In the genomic region with DNA sequence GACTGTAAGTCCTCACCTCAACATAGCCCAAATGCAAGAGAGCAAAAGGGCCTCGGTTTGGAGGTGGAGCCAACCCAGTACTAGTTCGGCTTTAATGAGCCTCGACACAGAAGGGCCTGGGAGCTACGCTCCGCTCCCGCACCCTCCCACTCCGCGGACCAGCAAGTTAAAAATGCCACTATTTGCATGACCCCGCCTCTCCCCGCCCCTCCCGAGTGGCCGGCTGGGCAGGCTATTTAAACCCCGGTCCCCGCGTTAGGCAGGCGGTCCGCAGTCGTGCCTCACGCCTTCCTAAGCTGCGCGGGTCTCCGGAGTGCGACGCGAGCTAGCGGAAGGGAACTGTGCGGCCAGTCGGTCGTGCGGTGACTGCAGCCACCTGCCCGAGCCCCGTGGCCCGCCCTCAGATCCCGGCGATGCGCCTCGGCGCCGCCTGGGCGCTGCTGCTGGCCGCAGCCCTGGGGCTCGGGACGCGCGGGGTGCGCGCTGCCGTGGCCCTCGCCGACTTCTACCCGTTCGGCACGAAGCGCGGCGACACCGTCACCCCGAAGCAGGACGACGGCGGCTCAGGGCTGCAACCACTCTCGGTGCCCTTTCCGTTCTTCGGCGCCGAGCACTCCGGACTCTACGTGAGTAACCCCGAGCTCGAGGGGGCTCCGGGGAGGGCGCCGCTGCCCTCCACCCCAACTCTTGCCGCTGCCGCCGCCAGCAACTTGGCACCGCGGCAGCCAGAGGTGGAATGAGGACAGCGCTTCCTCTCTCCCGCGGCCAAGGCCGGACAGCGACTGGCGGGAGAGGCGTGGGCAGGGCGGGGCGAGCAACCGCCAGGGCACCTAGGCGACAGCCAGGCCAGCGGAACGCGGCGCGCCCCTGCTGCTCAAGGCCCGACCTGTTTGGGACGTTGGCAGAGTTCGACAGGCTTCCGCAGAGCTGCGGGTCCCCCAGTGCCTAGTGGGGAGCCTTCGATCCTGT, we compare ENCODE assay signal across 8 mouse cellular contexts. TPM values are rescaled to one million over a fixed set of nuclear protein-coding genes. Genes with fewer than 3 reads are reported as not detected.
DNase-seq lines count a peak whose midpoint lies in the region; ATAC-seq and TF ChIP-seq lines count a peak whose summit lies in the region.

A gene (plus strand): TSS at position 266 of the 969 bp plus-strand sequence.

- H3K36me3 ChIP-seq in hindbrain, embryonic 15.5 days, result no peaks in the 10 kb centered on the region

- peak within 1 kb of the TSS; percentile 99 for H3K4me2 ChIP-seq in hindbrain, embryonic 15.5 days

- H3K27me3 ChIP-seq in hindbrain, embryonic 15.5 days, result peaks cover 23% of the 10 kb centered on the region

- peak within 1 kb of the TSS; percentile 59 for H3K9ac ChIP-seq in hindbrain, embryonic 15.5 days

- intact Hi-C loops in gastrocnemius, adult 2 months (cut with DNase I), result loop anchor here (5.0 kb wide), 2 partner anchors 106 to 281 kb away; a partner anchor contains a TSS

- under 1% methylated on average over 100 of the region's 100 CpGs for WGBS in hindbrain, embryonic 15.5 days

- ATAC-seq in hindbrain, embryonic 15.5 days (ENCODE audit: low FRiP score, low read depth), result peak; percentile 90

- H3K27ac ChIP-seq in gastrocnemius, adult 2 months, result peak within 1 kb of the TSS; percentile 94
- 0 out of 2 replicates have a peak within 1 kb of the TSS, but pooled peaks have one; percentile 38 for H3K27ac ChIP-seq in hindbrain, embryonic 15.5 days (replicated peaks)

- no peak; the same call in 1 of the 2 replicates for TF ChIP-seq CTCF in gastrocnemius, adult 2 months (IDR thresholded peaks at IDR 0.05)

- peak; percentile 94 to 98 for DNase-seq in adrenal gland, adult (ENCODE audit: inconsistent age in 2 of 2, low spot score in 1 of 2)
- peak; percentile 59 to 76 for DNase-seq in cerebellum, postnatal 4 days (ENCODE audit: low spot score in 2 of 2)
- peak; percentile 96 for DNase-seq in gastrocnemius, adult 2 months
- DNase-seq in layer of hippocampus, postnatal 36 days, result peak; percentile 63 to 76
- DNase-seq in lung, postnatal 14 days, result peak; percentile 93
- DNase-seq in retina, adult 2 months (ENCODE audit: low read depth, low spot score), result peak; percentile 36
- peak; percentile 85 for DNase-seq in urinary bladder, postnatal 25 days (ENCODE audit: low spot score)

- no peaks in the 10 kb centered on the region for H3K9me3 ChIP-seq in hindbrain, embryonic 15.5 days

- peaks cover 17% of the 10 kb centered on the region for H3K4me1 ChIP-seq in hindbrain, embryonic 15.5 days (replicated peaks)

- peak within 1 kb of the TSS; percentile 90 for H3K4me3 ChIP-seq in gastrocnemius, adult 2 months
- H3K4me3 ChIP-seq in hindbrain, embryonic 15.5 days, result peak within 1 kb of the TSS; percentile 56

RNA-seq across cellular contexts. Expression of the gene that starts here (rescaled TPM):
- total RNA-seq in gastrocnemius, adult 2 months (2021), result 1 to 10 TPM; 5.1 to 5.4 TPM
- polyA plus RNA-seq in hindbrain, embryonic 15.5 days (2015; fragmentation: Nextera tagmentation; extraction: Ambion mirVana), result 11.2 and 18.6 TPM in 2 replicates
- total RNA-seq in layer of hippocampus, postnatal 36 days (2021), result 1 to 10 TPM; 4.6 to 8.3 TPM

Comparison
In these comparisons a context has a peak if more than half of its experiments do, and no peak if none do; other contexts are left out.
1. Peak in every context shown above with its lines: DNase-seq, ATAC-seq, H3K4me3 ChIP-seq and H3K27ac ChIP-seq.
2. DNase-seq: peak in every context shown above with its lines; median percentile 96 in adrenal gland, adult; 96 in gastrocnemius, adult 2 months; 93 in lung, postnatal 14 days; 85 in urinary bladder, postnatal 25 days; 70 in layer of hippocampus, postnatal 36 days; 68 in cerebellum, postnatal 4 days; 36 in retina, adult 2 months.